Mouse (Mus musculus) MEL (cell line): Measurements from ENCODE around the gene Gata3. TPM values are rescaled to one million over a fixed set of nuclear protein-coding genes. Genes with fewer than 3 reads are reported as not detected.

Experiments used
- DNase-seq: peaks from one replicate; pipeline ENCODE4 v3.0.0; 2011; ENCODE audit warnings: low read depth, low spot score
- H3K27ac ChIP-seq: 2 replicates; pipeline ENCODE4 v1.5.1; 2012; ENCODE audit warnings: low read depth, mild to moderate bottlenecking, control low read depth, low read length, moderate library complexity; ENCODE audit not compliant: control insufficient read depth
- H3K27me3 ChIP-seq, 2 experiments: fragments of 150-350 bp in 1 of 2; sonication (generic) in 1 of 2; 2 replicates each; pipeline ENCODE4 v1.6.1; 2012; ENCODE audit warnings: low read length in 2 of 2, mild to moderate bottlenecking in 2 of 2, improper control_type of control experiment in 1 of 2, moderate library complexity in 1 of 2; ENCODE audit not compliant: insufficient read depth in 2 of 2, control insufficient read depth in 1 of 2
- H3K36me3 ChIP-seq, 2 experiments: 2 replicates each; pipeline ENCODE4 v1.6.1; 2012 to 2014; ENCODE audit warnings: low read length in 2 of 2, improper control_type of control experiment in 1 of 2, inconsistent platforms in 1 of 2, mild to moderate bottlenecking in 1 of 2; ENCODE audit not compliant: insufficient read depth in 2 of 2, control insufficient read depth in 1 of 2
- H3K4me1 ChIP-seq, 2 experiments: fragments of 150-350 bp in 1 of 2; sonication (generic) in 1 of 2; 2 replicates each; pipeline ENCODE4 v1.6.1; 2012; ENCODE audit warnings: low read length in 2 of 2, improper control_type of control experiment in 1 of 2, mild to moderate bottlenecking in 1 of 2; ENCODE audit not compliant: insufficient read depth in 2 of 2, control insufficient read depth in 1 of 2
- H3K4me3 ChIP-seq, 2 experiments: fragments of 150-350 bp in 1 of 2; sonication (generic) in 1 of 2; 2 replicates each; pipeline ENCODE4 v1.5.1; 2012; ENCODE audit warnings: low read depth in 2 of 2, low read length in 2 of 2, mild to moderate bottlenecking in 2 of 2, moderate library complexity in 2 of 2, control low read depth in 1 of 2, improper control_type of control experiment in 1 of 2; ENCODE audit not compliant: control insufficient read depth in 1 of 2, insufficient read depth in 1 of 2
- H3K79me2 ChIP-seq: 2 replicates; pipeline ENCODE4 v1.6.1; 2012; ENCODE audit warnings: mild to moderate bottlenecking, low read length, moderate library complexity; ENCODE audit not compliant: control insufficient read depth, poor library complexity, insufficient read depth
- H3K9ac ChIP-seq: 2 replicates; pipeline ENCODE4 v1.6.1; 2012; ENCODE audit warnings: low read depth, mild to moderate bottlenecking, control low read depth, low read length, moderate library complexity; ENCODE audit not compliant: control insufficient read depth, poor library complexity, severe bottlenecking
- H3K9me3 ChIP-seq: fragments of 150-350 bp; sonication (generic); replicated peaks from 2 replicates; pipeline ENCODE4 v1.6.1; 2012; ENCODE audit warnings: mild to moderate bottlenecking, low read length, improper control_type of control experiment, moderate library complexity; ENCODE audit not compliant: insufficient read depth
- CHD1 ChIP-seq: IDR thresholded peaks from 2 replicates; pipeline ENCODE4 v1.6.1; 2012; ENCODE audit warnings: low read depth, mild to moderate bottlenecking, inconsistent platforms, low read length, improper control_type of control experiment
- CHD2 ChIP-seq: IDR thresholded peaks from 2 replicates; pipeline ENCODE4 v1.6.1; 2011; ENCODE audit warnings: low read length, improper control_type of control experiment
- CTCF ChIP-seq, 3 experiments: IDR thresholded peaks in 2 of 3; conservative IDR thresholded peaks in 1 of 3; 2 replicates each; pipeline ENCODE4 v1.5.1; 2011 to 2012; ENCODE audit warnings: low read length in 3 of 3, low read depth in 2 of 3, mild to moderate bottlenecking in 2 of 3, improper control_type of control experiment in 1 of 3, inconsistent platforms in 1 of 3, mixed read lengths in 1 of 3, moderate library complexity in 1 of 3; ENCODE audit not compliant: control insufficient read depth in 1 of 3, insufficient read depth in 1 of 3, poor library complexity in 1 of 3, severe bottlenecking in 1 of 3
- ELF1 ChIP-seq: IDR thresholded peaks from 2 replicates; pipeline ENCODE4 v1.6.1; 2014; ENCODE audit warnings: low read depth, mild to moderate bottlenecking, inconsistent platforms, low read length, improper control_type of control experiment, moderate library complexity
- EP300 ChIP-seq, 2 experiments: IDR thresholded peaks; 2 replicates each; pipeline ENCODE4 v1.6.1; 2011; ENCODE audit warnings: improper control_type of control experiment in 2 of 2, low read length in 2 of 2, low read depth in 1 of 2, mild to moderate bottlenecking in 1 of 2
- GABPA ChIP-seq: IDR thresholded peaks from 2 replicates; pipeline ENCODE4 v1.6.1; 2012; ENCODE audit warnings: low read depth, mild to moderate bottlenecking, inconsistent platforms, low read length, improper control_type of control experiment, moderate library complexity
- GATA1 ChIP-seq: IDR thresholded peaks from 2 replicates; pipeline ENCODE4 v1.6.1; 2011; ENCODE audit warnings: low read depth, low read length, improper control_type of control experiment
- HCFC1 ChIP-seq: IDR thresholded peaks from 2 replicates; pipeline ENCODE4 v1.6.1; 2012; ENCODE audit warnings: low read depth, mild to moderate bottlenecking, inconsistent platforms, low read length, improper control_type of control experiment, moderate library complexity
- JUND ChIP-seq: IDR thresholded peaks from 2 replicates; pipeline ENCODE4 v1.6.1; 2011; ENCODE audit warnings: low read depth, mild to moderate bottlenecking, improper control_type of control experiment, low read length
- KAT2A ChIP-seq: conservative IDR thresholded peaks from 2 replicates; pipeline ENCODE4 v1.6.1; 2012; ENCODE audit warnings: low read depth, low read length, improper control_type of control experiment, inconsistent platforms
- MAFK ChIP-seq: IDR thresholded peaks from 2 replicates; pipeline ENCODE4 v1.6.1; 2011; ENCODE audit warnings: low read depth, mild to moderate bottlenecking, low read length, improper control_type of control experiment, borderline replicate concordance
- MAX ChIP-seq: IDR thresholded peaks from 2 replicates; pipeline ENCODE4 v1.6.1; 2011; ENCODE audit warnings: low read length, improper control_type of control experiment
- MAZ ChIP-seq: IDR thresholded peaks from 2 replicates; pipeline ENCODE4 v1.6.1; 2012; ENCODE audit warnings: low read depth, mild to moderate bottlenecking, inconsistent platforms, low read length, improper control_type of control experiment
- MXI1 ChIP-seq: IDR thresholded peaks from 2 replicates; pipeline ENCODE4 v1.6.1; 2011; ENCODE audit warnings: mild to moderate bottlenecking, low read depth, low read length, improper control_type of control experiment
- MYB ChIP-seq: IDR thresholded peaks from 2 replicates; pipeline ENCODE4 v1.6.1; 2011; ENCODE audit warnings: mild to moderate bottlenecking, low read depth, low read length, improper control_type of control experiment
- POLR2AphosphoS2 ChIP-seq: IDR thresholded peaks from 2 replicates; pipeline ENCODE4 v1.6.1; 2011; ENCODE audit warnings: low read length, improper control_type of control experiment
- RCOR1 ChIP-seq: IDR thresholded peaks from 2 replicates; pipeline ENCODE4 v1.6.1; 2012; ENCODE audit warnings: low read depth, mild to moderate bottlenecking, inconsistent platforms, low read length, improper control_type of control experiment
- SMC3 ChIP-seq: IDR thresholded peaks from 2 replicates; pipeline ENCODE4 v1.6.1; 2011; ENCODE audit warnings: low read depth, low read length, improper control_type of control experiment
- TAL1 ChIP-seq: IDR thresholded peaks from 2 replicates; pipeline ENCODE4 v1.6.1; 2012; ENCODE audit warnings: mild to moderate bottlenecking, inconsistent platforms, low read length, moderate library complexity, mixed read lengths
- TCF12 ChIP-seq: IDR thresholded peaks from 2 replicates; pipeline ENCODE4 v1.6.1; 2014; ENCODE audit warnings: low read depth, mild to moderate bottlenecking, inconsistent platforms, low read length, improper control_type of control experiment, moderate library complexity
- UBTF ChIP-seq: IDR thresholded peaks from 2 replicates; pipeline ENCODE4 v1.6.1; 2012; ENCODE audit warnings: low read depth, mild to moderate bottlenecking, inconsistent platforms, low read length, improper control_type of control experiment, moderate library complexity, borderline replicate concordance; ENCODE audit not compliant: insufficient read depth
- USF2 ChIP-seq, 2 experiments: IDR thresholded peaks; 2 replicates each; pipeline ENCODE4 v1.6.1; 2011 to 2012; ENCODE audit warnings: improper control_type of control experiment in 2 of 2, low read length in 2 of 2, borderline replicate concordance in 1 of 2, inconsistent platforms in 1 of 2, low read depth in 1 of 2, mild to moderate bottlenecking in 1 of 2; ENCODE audit not compliant: insufficient read depth in 1 of 2
- ZC3H11A ChIP-seq: IDR thresholded peaks from 2 replicates; pipeline ENCODE4 v1.6.1; 2012; ENCODE audit warnings: low read depth, mild to moderate bottlenecking, inconsistent platforms, low read length, improper control_type of control experiment
- ZKSCAN1 ChIP-seq: IDR thresholded peaks from 2 replicates; pipeline ENCODE4 v1.6.1; 2012; ENCODE audit warnings: low read depth, mild to moderate bottlenecking, inconsistent platforms, low read length, improper control_type of control experiment, moderate library complexity
- ZMIZ1 ChIP-seq: IDR thresholded peaks from 2 replicates; pipeline ENCODE4 v1.6.1; 2012; ENCODE audit warnings: low read depth, mild to moderate bottlenecking, inconsistent platforms, low read length, improper control_type of control experiment, moderate library complexity
- ZNF384 ChIP-seq: IDR thresholded peaks from 2 replicates; pipeline ENCODE4 v1.6.1; 2012; ENCODE audit warnings: low read depth, mild to moderate bottlenecking, inconsistent platforms, low read length, improper control_type of control experiment
- polyA plus RNA-seq, 2 experiments: library from polyadenylated mRNA; stranded (reverse) in 1 of 2; unstranded in 1 of 2; fragments of >175 nt in 1 of 2; fragments of >200 nt in 1 of 2; gene quantifications; 2 replicates each; pipeline versions ENCODE4 v1.2.1 to v1.2.4; 2012; ENCODE audit warnings: low replicate concordance in 2 of 2, low read depth in 1 of 2; ENCODE audit not compliant: insufficient read length in 2 of 2, insufficient read depth in 1 of 2, missing spikeins in 1 of 2
- total RNA-seq: library from RNA; depleted of rRNA; stranded (reverse); fragments of 300-350 nt; gene quantifications from 2 replicates; pipeline ENCODE4 v1.2.3, GENCODE M21; 2012

Gene Gata3
- total and polyA plus RNA-seq, 3 experiments = 0.12 to 2.0 TPM; not detected in 1

DNA sequence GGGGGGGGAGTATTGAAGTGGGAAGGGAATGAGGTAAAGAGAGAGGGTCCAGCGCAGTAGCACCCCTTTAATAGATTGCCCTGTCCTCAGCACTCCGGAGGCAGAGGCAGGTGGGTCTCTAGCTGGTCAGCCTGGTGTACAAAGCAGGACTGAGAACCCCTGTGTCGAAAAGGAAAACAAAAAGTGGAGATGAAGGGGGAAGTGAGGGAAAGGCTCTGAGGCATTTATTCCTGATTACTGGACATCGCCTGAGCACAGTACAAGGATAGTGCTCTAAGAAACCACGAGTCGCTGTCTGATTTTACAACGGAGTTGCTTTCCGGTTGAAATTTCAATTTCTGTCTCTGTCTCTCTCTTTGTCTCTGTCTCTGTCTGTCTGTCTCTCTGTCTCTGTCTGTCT, 417 bp upstream of the Gata3 start:
- H3K27ac ChIP-seq = 0 out of 2 replicates have a peak overlapping the region, but pooled peaks have one; percentile 22
- no peaks in the 10 kb centered on the region for H3K79me2 ChIP-seq
- peaks cover 6 to 10% of the 10 kb centered on the region in 2 experiments for H3K4me1 ChIP-seq
- peaks cover 0 to 6% of the 10 kb centered on the region in 2 experiments; a peak in 2 of 4 replicates for H3K36me3 ChIP-seq
- DNase-seq = peak; percentile 36
- TF ChIP-seq ZC3H11A = no peak
- TF ChIP-seq USF2 (IDR thresholded peaks at IDR 0.05; ENCODE audit: borderline replicate concordance in 1 of 2, insufficient read depth in 1 of 2, low read depth in 1 of 2, low read length in 2 of 2) = no peak
- no peak for TF ChIP-seq RCOR1
- no peak for TF ChIP-seq GATA1
- TF ChIP-seq ELF1 = no peak
- no peak for TF ChIP-seq MAX
- TF ChIP-seq CTCF (IDR thresholded peaks at IDR 0.05 in 2 of 3, conservative IDR thresholded peaks at IDR 0.05 in 1 of 3; ENCODE audit: control insufficient read depth in 1 of 3, insufficient read depth in 1 of 3, low read depth in 2 of 3, low read length in 3 of 3, poor library complexity in 1 of 3, severe bottlenecking in 1 of 3) = no peak
- TF ChIP-seq MAFK = no peak
- no peak for TF ChIP-seq MXI1
- TF ChIP-seq TAL1 = no peak
- TF ChIP-seq HCFC1 = no peak
- no peak for TF ChIP-seq EP300 (IDR thresholded peaks at IDR 0.05; ENCODE audit: low read depth in 1 of 2, low read length in 2 of 2)
- no peak for TF ChIP-seq ZKSCAN1
- no peak for TF ChIP-seq KAT2A
- peak overlapping the region; percentile 76 for H3K9ac ChIP-seq
- no peaks in the 10 kb centered on the region for H3K27me3 ChIP-seq
- no peaks in the 10 kb centered on the region for H3K9me3 ChIP-seq
- H3K4me3 ChIP-seq = peak overlapping the region; percentile 93 to 95

DNA sequence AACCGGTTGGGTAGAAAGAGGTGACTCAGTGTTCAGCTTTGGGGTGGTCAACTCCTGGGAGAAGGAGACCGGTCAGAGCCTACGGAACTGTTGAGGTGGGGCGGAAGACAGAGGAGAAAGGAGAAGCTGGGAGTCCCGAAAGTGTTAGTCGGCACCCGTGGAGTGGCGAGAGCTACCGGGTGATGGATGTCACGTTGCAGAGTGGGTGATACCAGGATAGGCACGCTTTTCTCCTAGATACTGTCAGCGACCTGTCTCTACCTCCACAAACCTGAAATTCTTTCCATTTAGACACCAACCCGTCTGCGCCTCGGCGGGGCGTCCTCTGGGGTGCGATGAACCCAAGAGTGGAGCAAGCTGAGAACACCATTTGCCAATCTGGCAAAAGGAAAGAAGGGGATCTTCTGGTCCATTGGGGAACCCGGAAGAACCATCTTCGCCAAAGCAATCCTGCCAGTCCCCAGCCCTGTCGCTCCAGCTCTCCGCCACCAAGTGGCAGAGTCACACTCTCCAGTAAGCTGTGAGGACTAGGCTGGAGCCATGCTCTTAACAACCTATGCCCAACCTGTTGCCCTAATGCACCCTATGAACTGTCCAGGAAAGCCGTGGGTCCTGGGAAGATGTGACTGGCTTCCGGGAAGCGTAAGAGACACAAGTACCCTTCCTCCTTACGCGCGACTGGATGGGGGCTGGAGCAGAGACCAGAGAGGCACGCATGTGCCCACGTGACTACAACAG, 752 bp downstream of the Gata3 start, which contains the start of gene 9230102O04Rik:
Gene 9230102O04Rik, minus strand, starts transcription at position 628 of the 738 bp plus-strand sequence.
- Histone ChIP-seq H3K27me3 (no peaks in the 10 kb centered on the region), H3K36me3 (peaks cover 0 to 2% of the 10 kb centered on the region in 2 experiments; a peak in 1 of 4 replicates), H3K9ac (peak within 1 kb of the TSS; percentile 76), H3K79me2 (no peaks in the 10 kb centered on the region), H3K9me3 (no peaks in the 10 kb centered on the region), H3K4me1 (peaks cover 2 to 3% of the 10 kb centered on the region in 2 experiments; a peak in 2 of 4 replicates), H3K27ac (peak within 1 kb of the TSS; percentile 65), H3K4me3 (peak within 1 kb of the TSS; percentile 93 to 95)
- DNase-seq = peak; percentile 93
- TF ChIP-seq ZC3H11A (no peak), HCFC1 (peak; percentile 52; the same call in 1 of the 2 replicates), ZMIZ1 (0 out of 2 replicates have a peak, but pooled peaks have one; percentile 67), MAFK (no peak), TCF12 (no peak), GABPA (no peak), CHD1 (no peak; the same call in 1 of the 2 replicates), MXI1 (peak; percentile 87), UBTF (no peak), ELF1 (peak; percentile 84), POLR2AphosphoS2 (peak; percentile 38; the same call in 1 of the 2 replicates), MAZ (peak; percentile 52; the same call in 1 of the 2 replicates), ZKSCAN1 (no peak), EP300 (IDR thresholded peaks at IDR 0.05; ENCODE audit: low read depth in 1 of 2, low read length in 2 of 2) (no peak), RCOR1 (no peak), MYB (no peak), CTCF (IDR thresholded peaks at IDR 0.05 in 2 of 3, conservative IDR thresholded peaks at IDR 0.05 in 1 of 3; ENCODE audit: control insufficient read depth in 1 of 3, insufficient read depth in 1 of 3, low read depth in 2 of 3, low read length in 3 of 3, poor library complexity in 1 of 3, severe bottlenecking in 1 of 3) (peak; percentile 28 to 49 (median 38); a peak in 5 of 6 replicates), JUND (no peak), ZNF384 (no peak), CHD2 (no peak), KAT2A (no peak), SMC3 (peak; percentile 37)
